Mouse (Mus musculus) cerebellum, adult 2 months (tissue): ENCODE data around the gene Myt1l.

Experiments
- CTCF ChIP-seq: fragments of 200-500 bp; IDR thresholded peaks from 2 replicates; pipeline ENCODE4 v1.5.1; 2011; ENCODE audit warnings: low read depth, mild to moderate bottlenecking, control low read depth, low read length, moderate library complexity, borderline replicate concordance; ENCODE audit not compliant: insufficient read depth
- POLR2A ChIP-seq: fragments of 200-500 bp; IDR thresholded peaks from 2 replicates; pipeline ENCODE4 v1.6.1; 2011; ENCODE audit warnings: low read length, control low read depth, borderline replicate concordance; ENCODE audit not compliant: insufficient read depth

DNA sequence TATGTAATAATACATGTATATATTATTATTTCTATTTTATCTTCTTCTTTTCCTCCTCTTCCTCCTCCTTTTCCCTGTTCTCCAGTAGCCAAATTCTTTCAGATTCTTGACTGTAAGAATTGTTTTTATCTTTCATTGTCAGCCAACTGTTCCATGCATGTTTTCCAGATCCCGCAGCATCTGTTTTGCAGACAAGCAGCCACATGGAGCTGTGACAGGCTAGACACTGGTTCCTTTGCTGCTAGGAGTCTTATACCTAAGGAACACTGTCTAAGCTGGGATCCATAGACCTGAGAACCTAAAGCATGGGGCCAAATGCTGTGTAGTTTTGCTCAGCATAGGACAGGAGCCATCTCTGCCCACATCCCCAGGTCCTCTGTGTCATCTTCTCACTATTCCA, 238.0 kb downstream of the Myt1l start:
- TF ChIP-seq POLR2A (no peak), CTCF (no peak)
